In the genomic region with DNA sequence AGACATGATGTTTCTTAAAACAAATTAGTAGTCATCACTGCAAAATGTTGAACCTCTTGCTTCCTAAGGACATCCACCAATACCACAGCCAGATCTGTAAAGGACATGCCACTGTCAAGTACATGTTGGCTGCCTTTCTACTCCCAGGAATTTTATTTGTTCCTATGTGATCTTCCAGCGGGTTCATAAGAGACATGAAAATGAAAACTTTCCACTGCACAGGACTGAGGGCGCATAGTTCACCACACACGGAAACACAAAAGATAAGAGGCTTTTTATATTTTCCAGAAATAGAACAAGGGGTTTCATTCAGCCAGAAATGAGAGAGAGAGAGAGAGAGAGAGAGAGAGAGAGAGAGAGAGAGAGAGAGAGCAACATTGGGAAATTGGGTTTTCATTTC, we compare ENCODE assay signal across 34 mouse cellular contexts. TPM values are rescaled to one million over a fixed set of nuclear protein-coding genes. Genes with fewer than 3 reads are reported as not detected.
DNase-seq lines count a peak whose midpoint lies in the region; ATAC-seq lines count a peak whose summit lies in the region.
"Had no signal": no experiment of that assay in that cellular context is flagged by ENCODE, and none has a peak within 500 bp of the region (broad histone marks: within the 10 kb centered on the region; RNA-seq: fewer than 3 reads in every experiment).

No protein-coding gene starts in this region.

- H3K36me3 ChIP-seq in heart, embryonic 11.5 days (ENCODE audit: control insufficient read depth, insufficient read depth, low read length), result no peaks in the 10 kb centered on the region
- H3K36me3 ChIP-seq: G1E; limb, embryonic 13.5 days; liver, embryonic 13.5 days; midbrain, embryonic 10.5 days; neural tube, embryonic 13.5 days had no signal

- H3K4me2 ChIP-seq in heart, embryonic 11.5 days, result no peak overlapping the region
- H3K4me2 ChIP-seq: forebrain, embryonic 13.5 days; limb, embryonic 13.5 days; liver, embryonic 13.5 days; neural tube, embryonic 13.5 days had no signal

- DNase-seq in heart, adult 8-10 months (ENCODE audit: low spot score), result peak; percentile 15
- peak; percentile 1 for DNase-seq in kidney, postnatal 14 days
- DNase-seq in kidney, adult 9 months, result no peak
- peak; percentile 10 for DNase-seq in lung, postnatal 36 days
- no peak for DNase-seq in lung, adult 18-20 months
- DNase-seq in gastrocnemius, postnatal 36 days, result no peak
- DNase-seq: adrenal gland, adult 8-10 months; B cell, adult 2 months; cerebellum, adult 2 months; cerebellum, postnatal 36 days; gastrocnemius, adult 2 months; layer of hippocampus, adult 9-11 months; liver, embryonic 13.5 days; retina, postnatal 1 day; right cerebral cortex, postnatal 25 days; spleen, adult 18-20 months had no signal

- no peaks in the 10 kb centered on the region for H3K4me1 ChIP-seq in heart, embryonic 11.5 days (ENCODE audit: control insufficient read depth, insufficient read depth, low read length)
- H3K4me1 ChIP-seq: forebrain, embryonic 13.5 days; limb, embryonic 13.5 days; liver, embryonic 13.5 days; neural tube, embryonic 13.5 days had no signal

- WGBS in heart, embryonic 11.5 days (ENCODE audit: insufficient replicate concordance), result 32% methylated on average over 3 of the region's 3 CpGs

- H3K27ac ChIP-seq in heart, embryonic 11.5 days (ENCODE audit: low read depth, low read length), result no peak overlapping the region
- H3K27ac ChIP-seq: forebrain, embryonic 13.5 days; hindbrain, postnatal 0 days; limb, embryonic 13.5 days; liver, embryonic 13.5 days; midbrain, embryonic 10.5 days; neural tube, embryonic 13.5 days had no signal

- no peaks in the 10 kb centered on the region for H3K9me3 ChIP-seq in heart, embryonic 11.5 days (replicated peaks; ENCODE audit: control insufficient read depth, low read length)
- H3K9me3 ChIP-seq: forebrain, embryonic 13.5 days; G1E; limb, embryonic 13.5 days; liver, embryonic 13.5 days; midbrain, embryonic 10.5 days; neural tube, embryonic 13.5 days had no signal

- intact Hi-C loops in gastrocnemius, postnatal 36 days (cut with DNase I), result loop anchor here (5.0 kb wide), 1 partner anchor 479 kb away; no protein-coding TSS in a partner anchor

- no peaks in the 10 kb centered on the region for H3K27me3 ChIP-seq in heart, embryonic 11.5 days (ENCODE audit: control insufficient read depth, insufficient read depth, low read length)
- H3K27me3 ChIP-seq: CH12.LX; forebrain, embryonic 13.5 days; liver, embryonic 13.5 days; neural tube, embryonic 13.5 days; Patski had no signal

- H3K9ac ChIP-seq in heart, embryonic 11.5 days (ENCODE audit: low read depth, low read length), result no peak overlapping the region
- H3K9ac ChIP-seq: forebrain, embryonic 13.5 days; limb, embryonic 13.5 days; liver, embryonic 13.5 days; neural tube, embryonic 13.5 days had no signal

- no peak overlapping the region for H3K4me3 ChIP-seq in heart, embryonic 11.5 days (ENCODE audit: low read depth, low read length)
- H3K4me3 ChIP-seq: forebrain, embryonic 13.5 days; gastrocnemius, adult 2 months; limb, embryonic 13.5 days; liver, embryonic 13.5 days; midbrain, embryonic 10.5 days; myocyte; neural tube, embryonic 13.5 days had no signal

- no peak for ATAC-seq in heart, embryonic 11.5 days (replicated peaks; ENCODE audit: insufficient number of reproducible peaks, low FRiP score, low TSS enrichment)
- ATAC-seq: forebrain, embryonic 13.5 days; hindbrain, postnatal 0 days; intestine, embryonic 16.5 days; midbrain, embryonic 16.5 days; Patski had no signal

RNA-seq across cellular contexts. Expression of a gene that starts 20.1 kb away (rescaled TPM):
- total RNA-seq in heart, adult 8-10 months (2022), result not detected
- polyA plus RNA-seq in heart, embryonic 11.5 days (2014; fragmentation: Nextera tagmentation; extraction: Ambion mirVana), result not detected in 2 replicates
- not detected for total RNA-seq in gastrocnemius, postnatal 36 days (2021)
- total RNA-seq: adrenal gland, adult 8-10 months; CH12.LX; G1E; gastrocnemius, adult 2 months; hindbrain, postnatal 0 days; left cerebral cortex, adult 18-20 months; left cerebral cortex, postnatal 25 days had no signal
- polyA plus RNA-seq: cerebellum, adult 2 months; forebrain, embryonic 13.5 days; G1E; gonadal fat pad, adult 2 months; intestine, embryonic 16.5 days; kidney, embryonic 16.5 days; large intestine, adult 2 months; limb, embryonic 13.5 days; liver, embryonic 13.5 days; midbrain, embryonic 10.5 days; midbrain, embryonic 16.5 days; myocyte; neural tube, embryonic 13.5 days; Patski; thymus, postnatal 0 days had no signal

Comparison
In these comparisons a context has a peak if more than half of its experiments do, and no peak if none do; other contexts are left out.
1. DNase-seq: peak in heart, adult 8-10 months (single experiment), kidney, postnatal 14 days (single experiment) and lung, postnatal 36 days (single experiment); none in kidney, adult 9 months (single experiment), lung, adult 18-20 months (0 of 2) and gastrocnemius, postnatal 36 days (0 of 2).